Mouse (Mus musculus) forebrain, embryonic 12.5 days (tissue): ENCODE data around the gene Acp1. TPM values are rescaled to one million over a fixed set of nuclear protein-coding genes. Genes with fewer than 3 reads are reported as not detected.
A peak's percentile ranks its signal among the peaks of the same experiment; 100 is the strongest.

Experiments used
- ATAC-seq: fragments of 200-750 bp; cut with Nextera tagmentation; 2 replicates; pipeline ENCODE4 v1.8.0; 2017; ENCODE audit warnings: moderate TSS enrichment; ENCODE audit not compliant: low FRiP score
- H3K27ac ChIP-seq: fragments of 300-500 bp; sonication (generic); 2 replicates; pipeline ENCODE4 v1.5.1; 2016; ENCODE audit warnings: mild to moderate bottlenecking
- H3K27me3 ChIP-seq: fragments of 300-500 bp; sonication (generic); 2 replicates; pipeline ENCODE4 v1.6.1; 2016; ENCODE audit warnings: mild to moderate bottlenecking
- H3K36me3 ChIP-seq: fragments of 300-500 bp; sonication (generic); replicated peaks from 2 replicates; pipeline ENCODE4 v1.6.1; 2016; ENCODE audit warnings: mild to moderate bottlenecking
- H3K4me1 ChIP-seq: fragments of 300-500 bp; sonication (generic); 2 replicates; pipeline ENCODE4 v1.6.1; 2016
- H3K4me2 ChIP-seq: fragments of 300-500 bp; sonication (generic); 2 replicates; pipeline ENCODE4 v1.6.1; 2016; ENCODE audit warnings: mild to moderate bottlenecking, moderate library complexity
- H3K4me3 ChIP-seq: fragments of 300-500 bp; sonication (generic); replicated peaks from 2 replicates; pipeline ENCODE4 v1.5.1; 2016; ENCODE audit warnings: mild to moderate bottlenecking
- H3K9ac ChIP-seq: fragments of 300-500 bp; sonication (generic); 2 replicates; pipeline ENCODE4 v1.6.1; 2016; ENCODE audit warnings: mild to moderate bottlenecking
- H3K9me3 ChIP-seq: fragments of 300-500 bp; sonication (generic); 2 replicates; pipeline ENCODE4 v1.6.1; 2016
- WGBS: fragments of 180-500 bp; shearing (Covaris S2); methylation state at CpG from one replicate; pipeline ENCODE4 v1.1.7; 2016; 5-methylcytosine and 5-hydroxymethylcytosine counted together
- polyA plus RNA-seq: library from polyadenylated mRNA; unstranded; fragments of >200 nt; fragmentation: Nextera tagmentation; extraction: Ambion mirVana; gene quantifications from 2 replicates; pipeline ENCODE4 v1.2.1, GENCODE M21; 2016

The Acp1 gene
- 162 and 169 TPM in 2 replicates for polyA plus RNA-seq

DNA sequence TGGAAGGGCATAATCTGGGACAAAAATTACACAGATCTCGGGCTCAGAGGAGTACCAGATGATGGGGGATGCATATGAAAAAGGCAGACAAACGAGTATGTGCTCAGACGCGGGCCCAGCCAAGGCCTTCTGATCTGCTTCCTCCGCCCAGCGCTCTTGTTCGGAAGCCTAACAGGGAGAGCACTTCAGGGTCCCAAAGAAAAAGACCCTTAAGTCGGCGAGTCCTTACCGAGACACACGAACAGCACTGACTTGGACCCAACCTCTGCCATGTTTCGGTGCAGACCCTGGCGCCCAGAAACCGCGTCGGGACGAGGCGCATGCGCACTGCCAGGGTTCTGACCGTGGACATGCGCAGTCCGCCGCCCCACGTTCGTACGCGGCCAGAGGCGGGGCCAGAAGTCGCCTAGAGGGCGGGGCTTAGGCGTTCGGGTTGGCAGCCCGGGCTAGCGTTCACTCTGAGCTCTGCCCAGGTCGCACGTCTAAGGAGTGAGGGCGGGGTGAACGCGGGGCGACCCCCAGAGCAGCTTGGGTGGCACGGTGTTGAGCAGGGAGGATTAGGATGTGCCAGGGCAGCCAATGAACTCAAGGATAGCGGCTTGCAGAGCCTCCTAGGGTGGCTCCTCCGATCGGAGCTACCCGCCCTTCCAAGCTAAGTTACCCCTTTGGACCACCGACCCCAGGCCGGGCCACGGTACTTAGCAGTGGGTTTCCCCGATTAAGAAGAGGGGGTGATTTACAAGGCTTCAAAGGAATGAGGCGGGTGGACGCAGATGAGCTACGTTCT, at the start of gene Acp1, which contains the start of gene Sh3yl1:
TSS of gene Acp1 (minus strand) at position 329 of the 787 bp plus-strand sequence.
TSS of gene Sh3yl1 (plus strand) at position 408 of the 787 bp plus-strand sequence.
- Histone ChIP-seq H3K27ac (no peak within 1 kb of the TSS), H3K27me3 (no peaks in the 10 kb centered on the region; the same call in 1 of the 2 replicates), H3K4me2 (peak within 1 kb of the TSS; percentile 95), H3K9me3 (no peaks in the 10 kb centered on the region), H3K9ac (peak within 1 kb of the TSS; percentile 75), H3K4me3 (peak within 1 kb of the TSS; percentile 62), H3K4me1 (peaks cover 20% of the 10 kb centered on the region), H3K36me3 (no peaks in the 10 kb centered on the region)
- under 1% methylated on average over 52 of the region's 52 CpGs for WGBS
- ATAC-seq: peak; percentile 98

DNA sequence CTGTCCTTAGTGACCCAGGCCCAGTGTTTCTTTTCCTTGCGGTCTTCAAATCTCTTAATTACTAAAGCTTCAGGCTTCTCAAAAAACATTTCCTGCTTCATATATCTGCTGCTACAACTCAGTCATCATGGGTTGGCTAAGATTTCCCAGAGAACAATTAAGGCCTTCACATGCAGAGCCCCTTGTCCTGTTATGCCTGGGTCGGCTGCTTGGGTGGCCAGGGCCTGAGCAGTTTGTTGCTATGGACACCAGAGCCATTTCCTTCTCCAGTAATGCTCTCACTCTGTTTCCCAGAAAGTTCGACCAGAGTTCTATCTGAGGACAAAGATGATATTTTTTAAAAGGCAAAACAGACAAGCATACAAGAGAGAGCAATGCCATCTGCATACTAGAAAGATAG, 32.8 kb upstream of the Acp1 start:
- no peak for ATAC-seq
- WGBS: 74% methylated on average over 3 of the region's 3 CpGs
- Histone ChIP-seq H3K9ac (no peak overlapping the region), H3K4me2 (no peak overlapping the region), H3K36me3 (peaks cover 12% of the 10 kb centered on the region; the same call in 1 of the 2 replicates), H3K27me3 (no peaks in the 10 kb centered on the region), H3K27ac (no peak overlapping the region), H3K4me1 (no peaks in the 10 kb centered on the region), H3K9me3 (no peaks in the 10 kb centered on the region), H3K4me3 (no peak overlapping the region)

DNA sequence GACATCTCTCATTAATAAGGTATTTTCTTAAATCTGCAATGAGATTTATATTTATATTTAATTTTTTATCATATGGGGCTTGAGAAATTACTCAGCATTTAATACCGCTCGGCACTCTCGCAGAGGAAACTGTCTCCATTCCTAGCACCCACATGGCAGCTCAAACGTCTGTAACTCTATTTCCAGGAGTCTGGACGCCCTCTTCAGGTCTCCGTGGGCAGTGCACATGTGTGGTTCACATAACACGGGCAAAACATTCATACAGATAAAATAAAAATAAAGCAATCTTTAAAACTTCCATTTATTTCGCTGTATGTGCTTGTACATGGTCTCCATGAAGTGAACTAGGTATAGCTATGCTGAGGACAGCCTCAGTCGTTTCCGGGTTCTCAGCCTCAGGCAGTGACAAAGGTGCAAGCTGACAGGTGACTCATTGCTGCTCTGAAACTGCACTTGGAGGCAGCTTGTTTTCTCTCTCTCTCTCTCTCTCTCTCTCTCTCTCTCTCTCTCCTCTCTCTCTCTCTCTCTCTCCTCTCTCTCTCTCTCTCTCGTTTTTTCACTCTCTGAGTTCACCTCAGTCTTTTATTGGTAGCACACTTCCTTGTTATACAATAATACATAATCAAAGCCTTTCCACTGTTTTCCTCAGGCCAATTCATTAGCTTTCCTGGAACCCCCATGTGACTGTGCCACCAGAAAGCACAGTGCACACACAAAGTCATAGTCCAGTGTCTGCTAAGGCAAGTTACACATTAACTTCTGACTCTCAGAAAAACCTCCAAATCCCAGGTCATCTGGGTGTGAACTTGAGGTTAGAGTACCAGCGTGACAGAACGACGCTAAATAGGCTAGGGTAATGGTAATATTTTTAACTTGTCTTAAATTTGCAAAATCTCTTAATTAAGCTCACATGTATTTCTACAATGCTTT, 31.9 kb upstream of the Acp1 start:
- Histone ChIP-seq H3K9ac (no peak overlapping the region), H3K4me3 (no peak overlapping the region), H3K9me3 (no peaks in the 10 kb centered on the region), H3K4me1 (no peaks in the 10 kb centered on the region), H3K4me2 (no peak overlapping the region), H3K36me3 (peaks cover 12% of the 10 kb centered on the region; the same call in 1 of the 2 replicates), H3K27me3 (no peaks in the 10 kb centered on the region), H3K27ac (no peak overlapping the region)
- no peak for ATAC-seq
- WGBS: 86% methylated on average over 14 of the region's 14 CpGs

DNA sequence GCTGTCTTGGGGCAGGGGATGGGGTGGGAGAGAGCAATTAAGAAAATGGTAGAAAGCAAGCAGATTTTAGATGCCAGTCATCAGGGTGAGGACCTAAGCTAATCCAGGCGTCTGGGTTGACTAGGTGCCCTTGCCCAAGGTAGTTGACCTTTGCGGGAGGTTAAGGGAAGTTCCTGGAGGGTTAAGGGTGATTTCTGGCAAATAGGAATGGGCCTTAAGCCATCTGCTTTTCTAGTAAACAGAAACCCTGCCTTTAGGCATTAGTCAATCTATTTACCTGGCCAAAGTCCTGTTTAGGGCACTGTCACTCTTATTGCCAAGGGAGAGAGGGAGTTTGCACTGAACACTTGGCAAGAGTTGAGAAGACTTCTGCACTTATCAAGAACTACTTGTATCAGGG, 25.5 kb upstream of the Acp1 start:
- Histone ChIP-seq H3K9ac (no peak overlapping the region), H3K9me3 (no peaks in the 10 kb centered on the region), H3K27ac (no peak overlapping the region), H3K4me2 (no peak overlapping the region), H3K36me3 (0 out of 2 replicates have a peak, but pooled peaks cover 3% of the 10 kb centered on the region), H3K4me3 (no peak overlapping the region), H3K4me1 (no peaks in the 10 kb centered on the region), H3K27me3 (no peaks in the 10 kb centered on the region)
- ATAC-seq: no peak
- WGBS: 79% methylated on average over 2 of the region's 2 CpGs

DNA sequence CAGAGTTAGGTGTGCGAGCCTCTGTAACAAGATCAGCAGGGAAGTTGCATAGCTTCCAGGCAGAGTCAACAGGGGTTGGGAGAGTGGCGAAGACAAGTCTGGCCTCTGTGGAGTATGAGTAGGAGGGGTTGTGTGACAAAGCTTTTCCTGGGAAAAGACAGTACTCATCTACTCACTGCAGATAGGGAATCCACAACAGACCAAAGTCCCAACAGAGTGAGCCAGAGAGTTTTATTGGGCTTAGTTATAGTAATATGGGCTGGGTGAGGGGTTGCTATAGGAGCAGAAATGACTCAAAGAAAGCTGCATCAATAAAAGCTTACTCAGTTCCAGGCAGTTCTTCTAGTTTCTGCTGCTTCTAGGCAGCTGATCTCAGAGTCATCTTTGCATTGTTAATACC, 21.9 kb upstream of the Acp1 start:
- Histone ChIP-seq H3K9me3 (no peaks in the 10 kb centered on the region), H3K4me3 (no peak overlapping the region), H3K27ac (no peak overlapping the region), H3K4me1 (no peaks in the 10 kb centered on the region), H3K27me3 (no peaks in the 10 kb centered on the region), H3K9ac (no peak overlapping the region), H3K4me2 (no peak overlapping the region), H3K36me3 (no peaks in the 10 kb centered on the region)
- 86% methylated on average over 2 of the region's 2 CpGs for WGBS
- no peak for ATAC-seq

DNA sequence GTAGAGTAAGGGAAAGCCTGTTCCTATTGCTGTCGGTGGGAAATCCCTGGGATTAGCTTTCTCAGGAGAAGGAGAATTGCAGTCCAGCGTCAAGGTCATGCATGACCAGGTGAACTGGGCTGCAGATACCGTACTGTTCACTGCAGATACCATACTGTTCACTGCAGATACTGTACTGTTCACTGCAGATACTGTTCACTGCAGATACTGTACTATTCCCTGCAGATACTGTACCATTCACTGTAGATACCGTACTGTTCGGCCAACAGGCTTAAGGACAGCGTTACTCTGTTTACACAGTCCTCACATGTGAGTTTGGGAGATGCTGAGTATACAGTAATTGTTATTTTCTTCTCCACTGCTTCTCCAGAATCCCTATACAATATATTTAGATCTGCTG, 16.8 kb upstream of the Acp1 start:
- Histone ChIP-seq H3K4me3 (no peak overlapping the region), H3K4me2 (no peak overlapping the region), H3K27me3 (no peaks in the 10 kb centered on the region), H3K4me1 (no peaks in the 10 kb centered on the region), H3K36me3 (no peaks in the 10 kb centered on the region), H3K9me3 (no peaks in the 10 kb centered on the region), H3K9ac (no peak overlapping the region), H3K27ac (no peak overlapping the region)
- WGBS: 87% methylated on average over 6 of the region's 6 CpGs
- no peak for ATAC-seq

DNA sequence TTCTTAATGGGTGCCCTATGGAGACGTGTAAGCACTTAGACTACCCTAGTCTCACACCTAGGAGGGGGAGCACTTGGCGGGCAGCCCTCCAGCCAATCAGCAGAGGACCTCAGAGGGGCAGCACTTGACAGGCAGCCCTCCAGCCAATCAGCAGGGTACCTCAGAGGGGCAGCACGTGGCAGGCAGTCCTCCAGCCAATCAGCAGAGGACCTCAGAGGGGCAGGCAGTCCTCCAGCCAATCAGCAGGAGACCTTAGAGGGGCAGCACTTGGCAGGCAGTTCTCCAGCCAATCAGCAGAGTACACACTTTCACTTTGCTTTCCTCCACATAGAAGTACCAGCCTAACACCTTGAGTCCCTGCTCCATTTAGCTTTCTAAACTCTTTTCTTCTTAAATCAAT, 11.0 kb upstream of the Acp1 start:
- H3K4me3 ChIP-seq: no peak overlapping the region
- no peak overlapping the region for H3K27ac ChIP-seq
- no peak for ATAC-seq
- H3K4me2 ChIP-seq: no peak overlapping the region
- H3K27me3 ChIP-seq: no peaks in the 10 kb centered on the region
- H3K9ac ChIP-seq: no peak overlapping the region
- no peaks in the 10 kb centered on the region for H3K36me3 ChIP-seq
- H3K9me3 ChIP-seq: no peaks in the 10 kb centered on the region
- no peaks in the 10 kb centered on the region for H3K4me1 ChIP-seq
- WGBS: 84% methylated on average over 3 of the region's 3 CpGs

DNA sequence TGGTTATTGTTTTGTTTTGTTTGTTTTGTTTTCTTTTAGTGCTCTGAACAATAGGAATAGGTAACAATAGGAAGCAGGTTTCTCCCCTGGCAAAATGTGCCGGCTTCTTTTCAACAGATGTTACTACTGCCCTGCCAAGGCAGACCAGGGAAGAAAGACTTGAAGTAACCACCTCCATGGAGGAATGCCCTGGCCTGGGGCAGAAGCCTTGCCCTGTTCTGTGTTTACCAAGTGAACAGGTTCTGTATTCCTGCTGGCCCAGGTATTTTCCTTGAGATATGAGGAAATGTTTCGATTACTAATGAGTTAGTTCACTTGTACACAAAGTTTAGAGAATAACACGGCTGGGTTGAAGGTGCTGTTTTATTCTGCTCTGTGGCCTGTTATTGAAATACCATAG, 1.5 kb upstream of the Acp1 start:
- Histone ChIP-seq H3K4me1 (peaks cover 20% of the 10 kb centered on the region), H3K4me2 (peak overlapping the region; percentile 95), H3K9ac (no peak overlapping the region), H3K4me3 (peak overlapping the region; percentile 62; the same call in 1 of the 2 replicates), H3K9me3 (no peaks in the 10 kb centered on the region), H3K27me3 (no peaks in the 10 kb centered on the region; the same call in 1 of the 2 replicates), H3K36me3 (no peaks in the 10 kb centered on the region), H3K27ac (no peak overlapping the region)
- WGBS: 57% methylated on average over 3 of the region's 3 CpGs
- no peak for ATAC-seq

DNA sequence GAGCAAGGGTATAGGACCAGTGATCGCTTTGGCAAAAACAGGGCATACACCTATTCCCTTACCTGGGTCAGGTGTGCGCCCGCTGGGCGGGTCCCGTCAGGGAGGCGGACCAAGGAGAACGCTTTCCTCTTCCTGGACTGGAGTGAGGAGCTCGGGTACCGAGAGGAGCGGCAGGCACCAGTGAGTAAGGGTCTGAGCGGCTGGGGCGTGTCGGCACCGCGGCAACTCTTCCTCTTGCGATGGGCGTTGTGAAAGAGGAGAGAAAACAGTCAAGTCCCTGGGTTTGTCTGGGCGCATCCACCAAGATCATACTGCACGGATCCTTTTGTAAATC, 626 bp upstream of the Acp1 start:
- peak overlapping the region; percentile 95 for H3K4me2 ChIP-seq
- H3K9ac ChIP-seq: peak overlapping the region; percentile 75
- H3K27me3 ChIP-seq: no peaks in the 10 kb centered on the region; the same call in 1 of the 2 replicates
- no peaks in the 10 kb centered on the region for H3K9me3 ChIP-seq
- WGBS: 0% methylated on average over 19 of the region's 19 CpGs
- H3K36me3 ChIP-seq: no peaks in the 10 kb centered on the region
- peak; percentile 58 for ATAC-seq
- peaks cover 20% of the 10 kb centered on the region for H3K4me1 ChIP-seq
- peak overlapping the region; percentile 62 for H3K4me3 ChIP-seq
- no peak overlapping the region for H3K27ac ChIP-seq

DNA sequence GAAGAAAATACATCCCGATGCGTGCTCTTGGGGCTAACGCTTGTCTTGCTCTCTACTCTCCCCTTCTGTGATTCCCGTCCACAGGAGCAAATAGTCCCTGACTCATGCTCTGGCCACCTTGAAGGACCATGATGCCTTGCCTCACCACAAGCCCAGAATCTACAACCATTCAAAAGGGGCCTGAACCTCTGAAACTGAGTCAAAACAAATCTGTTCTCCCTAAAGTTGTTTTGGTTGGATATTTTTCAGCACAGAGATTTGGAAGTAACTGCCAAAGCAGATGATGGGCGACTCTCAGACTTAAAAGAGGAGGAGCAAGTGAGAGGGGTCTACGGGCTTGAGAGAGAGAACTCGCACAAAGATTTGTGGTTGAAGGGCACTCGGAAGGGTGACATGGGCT, 529 bp downstream of the Acp1 start:
- Histone ChIP-seq H3K27ac (no peak overlapping the region), H3K36me3 (no peaks in the 10 kb centered on the region), H3K9me3 (no peaks in the 10 kb centered on the region), H3K4me1 (peaks cover 20% of the 10 kb centered on the region), H3K4me2 (peak overlapping the region; percentile 95), H3K4me3 (peak overlapping the region; percentile 62), H3K27me3 (no peaks in the 10 kb centered on the region; the same call in 1 of the 2 replicates), H3K9ac (peak overlapping the region; percentile 75)
- WGBS: 21% methylated on average over 8 of the region's 8 CpGs
- no peak for ATAC-seq

DNA sequence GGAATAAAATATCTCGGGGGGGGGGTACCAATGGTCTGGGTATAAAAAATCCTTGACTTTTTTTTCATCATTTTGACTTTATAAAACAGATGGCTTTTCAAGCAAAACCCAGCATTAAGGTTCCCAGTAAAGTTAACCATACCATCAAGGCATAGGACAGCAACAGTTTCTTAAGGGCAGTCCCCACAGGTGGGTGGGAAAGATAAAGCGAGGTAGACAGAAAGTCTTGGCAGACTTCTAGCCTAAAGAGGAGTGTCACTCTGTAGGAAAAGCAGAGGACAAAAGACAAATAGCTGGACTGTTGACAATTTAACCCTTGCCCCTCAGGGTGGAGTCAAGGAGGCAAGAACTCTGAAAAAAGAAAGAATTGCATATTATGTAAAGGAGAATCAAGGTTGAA, 1.5 kb downstream of the Acp1 start:
- Histone ChIP-seq H3K36me3 (no peaks in the 10 kb centered on the region), H3K4me2 (no peak overlapping the region), H3K4me1 (peaks cover 20% of the 10 kb centered on the region), H3K9me3 (no peaks in the 10 kb centered on the region), H3K27me3 (no peaks in the 10 kb centered on the region; the same call in 1 of the 2 replicates), H3K4me3 (no peak overlapping the region), H3K27ac (no peak overlapping the region), H3K9ac (no peak overlapping the region)
- no peak for ATAC-seq
- 89% methylated on average over 2 of the region's 2 CpGs for WGBS

DNA sequence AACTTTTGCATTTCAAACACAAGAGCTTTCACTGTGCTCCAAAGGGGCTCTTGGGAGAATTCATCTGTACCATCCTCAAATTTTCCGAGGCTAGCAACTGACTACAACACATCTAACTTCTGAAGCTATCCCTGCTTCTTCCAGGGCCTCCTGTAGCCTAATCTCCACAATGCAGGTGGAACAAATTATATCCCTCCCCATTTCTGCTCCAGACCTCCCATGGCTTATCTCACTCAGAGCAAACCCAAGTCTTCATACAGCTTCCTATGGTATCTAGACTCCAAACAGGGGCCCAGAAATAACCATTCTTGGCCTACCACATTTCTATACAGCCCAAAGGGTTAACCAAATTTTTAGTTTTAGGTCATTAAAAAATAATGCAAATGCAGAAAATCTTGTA, 2.7 kb downstream of the Acp1 start:
- WGBS: 85% methylated on average over 1 of the region's 1 CpGs
- Histone ChIP-seq H3K9me3 (no peaks in the 10 kb centered on the region), H3K36me3 (peaks cover 8% of the 10 kb centered on the region), H3K27me3 (no peaks in the 10 kb centered on the region; the same call in 1 of the 2 replicates), H3K27ac (no peak overlapping the region), H3K4me1 (peaks cover 20% of the 10 kb centered on the region), H3K4me3 (no peak overlapping the region), H3K4me2 (no peak overlapping the region), H3K9ac (no peak overlapping the region)
- ATAC-seq: no peak
